Mouse (Mus musculus) kidney, postnatal 25 days (tissue): ENCODE results near the gene Riiad1.

ENCODE experiments used
- DNase-seq, 2 experiments: peaks; one replicate each; pipeline ENCODE4 v3.0.0; 2021; ENCODE audit warnings: mixed read lengths in 2 of 2

Gene Riiad1

GRCm38 (mm10) chr3:94480291-94480884 lies at the start of gene Riiad1:
Gene Riiad1 (minus strand): TSS chr3:94480341.
- DNase-seq: no peak

GRCm38 (mm10) chr3:94526731-94527130 lies 46.6 kb upstream of the Riiad1 start:
- no peak for DNase-seq

- peak in 1 of 2 experiments; percentile 21 for DNase-seq
Observed at GRCm38 (mm10) chr3:94506664-94507063, 26.5 kb upstream of the Riiad1 start.

DNA sequence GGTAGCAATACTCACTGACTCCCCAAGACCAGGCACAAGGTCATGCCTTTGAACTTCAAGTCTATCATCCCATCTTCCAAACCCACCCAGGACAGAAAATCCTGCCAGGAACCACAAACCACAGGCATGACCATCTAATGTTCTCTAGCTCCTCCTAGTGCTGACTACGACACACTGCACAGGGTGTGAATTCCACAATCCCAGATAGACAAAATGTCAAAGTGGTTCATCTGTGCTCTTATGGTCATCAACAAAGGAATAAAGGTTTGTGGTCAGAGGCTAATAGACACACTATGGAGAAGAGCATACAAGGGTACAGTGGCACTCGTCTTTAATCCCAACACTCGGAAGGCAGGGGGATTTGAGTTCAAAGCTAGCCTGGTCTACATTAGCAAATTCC lies 22.1 kb upstream of the Riiad1 start:
- DNase-seq: peak in 1 of 2 experiments; percentile 34

DNA sequence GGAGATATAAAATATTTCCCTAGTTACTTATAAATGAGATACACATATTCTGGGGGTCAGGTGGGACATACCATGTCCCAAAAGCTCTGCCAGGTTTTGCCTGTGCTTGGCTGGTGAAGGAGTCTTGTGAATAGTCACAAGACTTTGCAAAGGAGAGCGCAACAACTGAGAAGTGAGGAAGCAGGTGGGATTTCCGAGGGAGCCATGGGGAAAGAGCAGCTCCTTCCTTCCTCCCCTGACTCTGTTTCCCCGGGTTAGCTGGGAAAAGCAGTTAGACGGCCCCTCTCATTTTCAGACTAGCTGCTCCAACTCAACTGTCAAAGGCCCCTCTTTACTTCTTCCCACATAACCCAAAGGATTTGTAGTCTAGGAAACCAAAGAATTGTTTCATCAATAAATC lies 17.0 kb upstream of the Riiad1 start:
- no peak for DNase-seq

GRCm38 (mm10) chr3:94487581-94487980 lies 7.4 kb upstream of the Riiad1 start:
- no peak for DNase-seq

DNA sequence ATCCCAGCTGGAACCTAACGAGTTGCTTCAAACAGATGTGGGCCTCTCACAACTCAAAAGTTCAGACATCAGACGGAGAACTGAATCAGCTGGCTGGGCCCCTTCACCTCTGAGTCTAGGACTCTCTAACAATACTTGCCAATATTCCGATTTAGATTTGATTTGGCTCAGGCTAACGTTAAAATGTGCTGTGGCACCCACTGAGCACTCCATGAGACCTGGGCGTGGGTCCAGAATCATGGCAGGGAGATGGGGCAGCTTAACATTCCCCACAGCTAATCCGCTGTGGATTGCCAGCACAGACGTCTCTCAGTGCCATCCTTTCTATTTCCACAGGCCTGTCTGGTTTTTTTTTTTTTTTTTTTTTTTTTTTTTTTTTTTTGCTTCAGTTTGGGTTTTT lies 5.8 kb upstream of the Riiad1 start:
- DNase-seq: no peak

- peak in 1 of 2 experiments; percentile 7 for DNase-seq
Observed at GRCm38 (mm10) chr3:94483790-94484439, 3.8 kb upstream of the Riiad1 start.

GRCm38 (mm10) chr3:94482764-94483385 lies 2.7 kb upstream of the Riiad1 start:
- no peak for DNase-seq

- DNase-seq: no peak
Observed at GRCm38 (mm10) chr3:94481429-94481828, 1.3 kb upstream of the Riiad1 start.

GRCm38 (mm10) chr3:94479564-94479963 lies 577 bp downstream of the Riiad1 start:
- peak in 1 of 2 experiments; percentile 6 for DNase-seq

- DNase-seq: no peak
Observed at GRCm38 (mm10) chr3:94478591-94479169, 1.5 kb downstream of the Riiad1 start.

- DNase-seq: no peak
Observed at GRCm38 (mm10) chr3:94477981-94478422, 2.1 kb downstream of the Riiad1 start, which contains the start of gene Celf3. Gene Celf3 (plus strand): TSS chr3:94478295.

DNA sequence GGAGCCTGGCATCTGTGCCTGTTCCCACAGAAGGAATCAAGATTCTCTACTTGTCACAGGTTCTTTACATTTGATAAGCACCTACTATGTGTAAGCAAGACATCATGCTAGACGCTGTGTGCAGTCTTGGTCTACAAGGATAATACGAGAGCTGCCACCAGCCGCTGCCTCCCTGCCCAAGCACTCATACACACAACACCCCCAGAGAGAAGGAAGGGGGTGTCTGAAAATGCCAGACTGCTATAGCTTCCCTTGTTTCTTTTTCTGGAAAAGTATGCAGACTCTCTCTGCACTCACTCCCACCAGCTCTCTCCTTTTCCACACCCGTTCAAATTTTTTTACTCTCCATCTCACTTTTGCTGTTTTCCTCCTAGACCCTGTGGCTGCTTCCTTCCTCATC lies 2.7 kb downstream of the Riiad1 start:
- DNase-seq: no peak

- DNase-seq: peak; percentile 51 to 56
Observed at GRCm38 (mm10) chr3:94476301-94477035, 3.7 kb downstream of the Riiad1 start.

- DNase-seq: no peak
Observed at GRCm38 (mm10) chr3:94473567-94474232, 6.4 kb downstream of the Riiad1 start.

DNA sequence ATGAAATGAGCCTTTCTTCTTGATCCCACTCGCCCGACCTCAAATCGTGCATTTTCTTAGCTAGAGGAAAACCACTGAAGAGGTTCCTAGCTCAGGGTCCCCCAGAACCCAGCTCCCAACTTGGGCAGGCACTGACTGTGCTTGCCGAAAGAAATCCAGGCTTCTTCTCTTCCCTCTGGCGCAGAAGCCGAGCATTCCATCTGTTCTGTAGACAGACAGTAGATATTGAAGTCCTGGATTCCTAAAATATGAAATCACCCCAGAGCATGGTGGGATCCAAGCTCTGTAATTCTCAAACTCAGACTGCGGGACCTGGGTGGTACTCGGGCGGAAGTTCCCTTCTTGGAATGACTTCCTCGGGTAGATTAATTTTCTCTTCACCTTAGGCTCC lies 7.0 kb downstream of the Riiad1 start:
- no peak for DNase-seq

- DNase-seq: peak; percentile 35 to 63
Observed at GRCm38 (mm10) chr3:94472447-94473114, 7.6 kb downstream of the Riiad1 start.

DNA sequence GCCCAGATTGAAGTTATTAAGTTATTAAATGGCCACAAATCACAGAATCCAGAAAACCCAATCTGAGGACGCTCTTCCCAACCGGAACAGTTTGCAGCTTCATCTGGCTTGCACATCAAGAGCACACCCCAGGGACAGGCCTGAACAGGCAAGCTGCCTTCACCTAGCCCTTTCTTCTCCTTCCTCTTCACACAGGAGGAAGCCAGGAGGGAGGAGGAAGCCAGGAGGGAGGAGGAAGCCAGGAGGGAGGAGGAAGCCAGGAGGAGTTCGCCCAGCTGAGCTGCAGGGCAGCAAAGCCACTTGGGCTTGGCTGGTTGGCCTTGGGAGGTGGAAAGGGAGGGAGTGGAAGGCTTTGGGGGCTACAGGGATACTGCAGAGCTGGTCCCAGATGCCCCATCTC lies 11.2 kb downstream of the Riiad1 start:
- no peak for DNase-seq

DNA sequence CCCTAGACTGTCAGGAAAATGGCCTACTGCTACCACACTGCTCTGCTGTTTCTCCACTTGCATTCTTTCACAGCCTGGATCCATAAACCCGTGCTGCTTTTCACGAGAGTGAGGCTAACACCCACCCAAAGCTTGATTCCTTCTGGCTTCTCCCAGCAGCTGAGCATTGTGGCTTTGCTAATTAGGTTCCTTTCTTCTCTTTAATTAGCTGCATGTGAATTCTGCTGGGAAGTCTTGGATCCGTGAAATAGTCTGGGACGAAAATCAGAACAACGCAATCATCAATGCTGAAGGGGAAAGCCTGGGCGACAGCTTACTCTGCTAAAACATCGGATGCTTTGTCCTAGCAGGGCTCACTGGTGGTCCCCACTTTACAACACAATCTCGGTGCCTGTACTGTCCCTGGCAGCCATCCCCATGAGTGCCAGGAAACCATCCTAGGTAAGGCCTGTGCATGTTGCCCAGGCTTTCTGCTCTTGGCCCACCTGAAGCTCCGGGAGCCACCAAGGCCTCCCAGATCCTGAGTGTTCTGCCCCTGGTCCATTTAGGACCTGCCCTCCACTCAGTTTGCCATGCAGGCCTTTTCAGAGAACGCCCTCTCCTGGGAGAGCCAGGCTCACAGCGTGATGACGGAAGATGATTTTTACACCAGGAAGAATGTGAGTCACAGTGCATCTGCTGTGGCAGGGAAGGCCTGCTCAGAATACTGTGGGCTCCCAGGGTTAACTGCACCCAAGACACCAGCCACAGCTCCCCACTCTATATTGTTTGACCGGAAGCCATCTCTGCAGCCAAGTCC lies 14.3 kb downstream of the Riiad1 start:
- DNase-seq: no peak
